Mouse (Mus musculus) E14TG2a.4 (cell line): ENCODE measurements at regions not wholly inside any gene's neighbourhood (a gene's known extent, or its start where the extent isn't known, plus 50 kb on each side); places are given as distances from the start of the nearest gene placed in this dataset.

Experiments
- H3K27me3 ChIP-seq: 2 replicates; pipeline ENCODE4 v1.6.1; 2014; ENCODE audit warnings: low read length, control low read depth; ENCODE audit not compliant: insufficient read depth
- H3K36me3 ChIP-seq: 2 replicates; pipeline ENCODE4 v1.6.1; 2014; ENCODE audit warnings: low read length, control low read depth; ENCODE audit not compliant: insufficient read depth
- H3K4me1 ChIP-seq: replicated peaks from 2 replicates; pipeline ENCODE4 v1.6.1; 2014; ENCODE audit warnings: low read depth, low read length, control low read depth
- H3K4me3 ChIP-seq: replicated peaks from 2 replicates; pipeline ENCODE4 v1.5.1; 2014; ENCODE audit warnings: mild to moderate bottlenecking, low read length
- H3K9me3 ChIP-seq: 2 replicates; pipeline ENCODE4 v1.6.1; 2014; ENCODE audit warnings: low read length, control low read depth
- CTCF ChIP-seq: conservative IDR thresholded peaks from 2 replicates; pipeline ENCODE4 v1.5.1; 2014; ENCODE audit warnings: low read length
- NANOG ChIP-seq: IDR thresholded peaks from 2 replicates; pipeline ENCODE4 v1.6.1; 2014; ENCODE audit warnings: borderline replicate concordance, low read length, mixed read lengths
- POU5F1 ChIP-seq: IDR thresholded peaks from 2 replicates; pipeline ENCODE4 v1.6.1; 2014; ENCODE audit warnings: low read length, borderline replicate concordance

- Histone ChIP-seq H3K4me3 (no peak overlapping the region), H3K9me3 (no peaks in the 10 kb centered on the region), H3K27me3 (no peaks in the 10 kb centered on the region; the same call in 1 of the 2 replicates), H3K36me3 (no peaks in the 10 kb centered on the region), H3K4me1 (no peaks in the 10 kb centered on the region)
- TF ChIP-seq POU5F1 = no peak
- TF ChIP-seq CTCF = no peak
- TF ChIP-seq NANOG = no peak
These were observed 97.4 kb downstream of the Dad1 start for GRCm38 (mm10) chr14:54156536-54156935.

- TF ChIP-seq POU5F1 (no peak), CTCF (peak; percentile 32)
- Histone ChIP-seq H3K9me3 (no peaks in the 10 kb centered on the region), H3K4me3 (no peak overlapping the region), H3K36me3 (no peaks in the 10 kb centered on the region), H3K27me3 (no peaks in the 10 kb centered on the region), H3K4me1 (peaks cover 3% of the 10 kb centered on the region; the same call in 1 of the 2 replicates)
These were observed 101.2 kb downstream of the Dad1 start for GRCm38 (mm10) chr14:54152485-54153235.

GRCm38 (mm10) chr14:54151921-54152320, 102.0 kb downstream of the Dad1 start:
- Histone ChIP-seq H3K27me3 (no peaks in the 10 kb centered on the region), H3K4me1 (peaks cover 3% of the 10 kb centered on the region; the same call in 1 of the 2 replicates), H3K4me3 (no peak overlapping the region), H3K36me3 (no peaks in the 10 kb centered on the region), H3K9me3 (no peaks in the 10 kb centered on the region)
- TF ChIP-seq CTCF (no peak), NANOG (no peak), POU5F1 (no peak)

- TF ChIP-seq NANOG (no peak), POU5F1 (no peak), CTCF (no peak)
- H3K36me3 ChIP-seq = no peaks in the 10 kb centered on the region
- H3K9me3 ChIP-seq = no peaks in the 10 kb centered on the region
- H3K4me3 ChIP-seq = no peak overlapping the region
- 0 out of 2 replicates have a peak, but pooled peaks cover 3% of the 10 kb centered on the region for H3K27me3 ChIP-seq
- H3K4me1 ChIP-seq = peaks cover 3% of the 10 kb centered on the region; the same call in 1 of the 2 replicates
These were observed 102.6 kb downstream of the Dad1 start for GRCm38 (mm10) chr14:54151272-54151671.

GRCm38 (mm10) chr14:54150221-54150620, 103.7 kb downstream of the Dad1 start:
- Histone ChIP-seq H3K4me1 (peaks cover 3% of the 10 kb centered on the region; the same call in 1 of the 2 replicates), H3K9me3 (no peaks in the 10 kb centered on the region), H3K27me3 (0 out of 2 replicates have a peak, but pooled peaks cover 3% of the 10 kb centered on the region), H3K4me3 (no peak overlapping the region), H3K36me3 (no peaks in the 10 kb centered on the region)
- TF ChIP-seq POU5F1 (no peak), NANOG (no peak), CTCF (no peak)

GRCm38 (mm10) chr14:54148626-54149025, 105.3 kb downstream of the Dad1 start:
- TF ChIP-seq POU5F1 (no peak), NANOG (no peak), CTCF (no peak)
- Histone ChIP-seq H3K27me3 (0 out of 2 replicates have a peak, but pooled peaks cover 3% of the 10 kb centered on the region), H3K36me3 (no peaks in the 10 kb centered on the region)

GRCm38 (mm10) chr14:54148121-54148520, 105.8 kb downstream of the Dad1 start:
- no peak overlapping the region for H3K4me3 ChIP-seq
- no peaks in the 10 kb centered on the region for H3K36me3 ChIP-seq
- no peaks in the 10 kb centered on the region for H3K9me3 ChIP-seq
- TF ChIP-seq CTCF (no peak), NANOG (no peak), POU5F1 (no peak)
- H3K4me1 ChIP-seq = peaks cover 3% of the 10 kb centered on the region; the same call in 1 of the 2 replicates
- 0 out of 2 replicates have a peak, but pooled peaks cover 3% of the 10 kb centered on the region for H3K27me3 ChIP-seq

More at GRCm38 (mm10) chr14:54148626-54149025, 105.3 kb downstream of the Dad1 start:
- Histone ChIP-seq H3K4me1 (peaks cover 3% of the 10 kb centered on the region; the same call in 1 of the 2 replicates), H3K9me3 (no peaks in the 10 kb centered on the region), H3K4me3 (no peak overlapping the region)

GRCm38 (mm10) chr14:54147546-54147945, 106.4 kb downstream of the Dad1 start:
- TF ChIP-seq POU5F1 (no peak), NANOG (no peak), CTCF (no peak)
- peaks cover 3% of the 10 kb centered on the region; the same call in 1 of the 2 replicates for H3K4me1 ChIP-seq
- no peaks in the 10 kb centered on the region for H3K36me3 ChIP-seq
- H3K4me3 ChIP-seq = no peak overlapping the region
- H3K27me3 ChIP-seq = 0 out of 2 replicates have a peak, but pooled peaks cover 3% of the 10 kb centered on the region
- H3K9me3 ChIP-seq = no peaks in the 10 kb centered on the region
